Mouse (Mus musculus): ENCODE results near the gene Muc15.

- TF ChIP-seq EP300 (IDR thresholded peaks at IDR 0.05; ENCODE audit: low read depth) = no peak
- TF ChIP-seq CTCF (IDR thresholded peaks at IDR 0.05; ENCODE audit: low read depth) = no peak
Measured at GRCm38 (mm10) chr2:110787396-110787795, 66.3 kb downstream of the Muc15 start.

Data from liver, postnatal 0 days (tissue).